Mouse (Mus musculus) ovary, postnatal 36 days (tissue): Measurements from ENCODE around the gene Sorcs3.

Experiments
- DNase-seq: peaks from one replicate; pipeline ENCODE4 v3.0.0; 2022; ENCODE audit warnings: low spot score, mixed read lengths

Sorcs3 gene

GRCm38 (mm10) chr19:48391551-48391950 lies 185.7 kb downstream of the Sorcs3 start:
- no peak for DNase-seq

- DNase-seq, result no peak
Observed at GRCm38 (mm10) chr19:48404774-48405495, 199.1 kb downstream of the Sorcs3 start.

DNA sequence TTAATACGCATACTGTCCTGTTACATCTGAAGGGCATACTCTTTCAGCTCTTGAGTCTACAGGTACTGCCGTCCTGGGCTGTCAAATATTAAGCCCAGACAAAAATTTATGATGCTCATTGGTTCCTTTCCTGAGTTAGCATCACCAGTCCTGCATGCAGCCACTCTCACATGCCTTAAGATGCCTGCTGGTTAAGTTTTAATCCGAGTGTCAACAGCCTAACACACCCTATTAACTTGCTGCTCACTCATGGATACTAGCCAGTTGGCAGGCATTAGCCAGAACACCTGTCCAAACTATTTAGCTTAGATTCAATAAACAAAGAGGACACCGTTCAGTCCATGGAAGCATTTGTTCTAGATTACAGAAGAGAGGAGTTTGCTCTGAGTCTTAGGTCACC lies 202.4 kb downstream of the Sorcs3 start:
- DNase-seq, result no peak

DNA sequence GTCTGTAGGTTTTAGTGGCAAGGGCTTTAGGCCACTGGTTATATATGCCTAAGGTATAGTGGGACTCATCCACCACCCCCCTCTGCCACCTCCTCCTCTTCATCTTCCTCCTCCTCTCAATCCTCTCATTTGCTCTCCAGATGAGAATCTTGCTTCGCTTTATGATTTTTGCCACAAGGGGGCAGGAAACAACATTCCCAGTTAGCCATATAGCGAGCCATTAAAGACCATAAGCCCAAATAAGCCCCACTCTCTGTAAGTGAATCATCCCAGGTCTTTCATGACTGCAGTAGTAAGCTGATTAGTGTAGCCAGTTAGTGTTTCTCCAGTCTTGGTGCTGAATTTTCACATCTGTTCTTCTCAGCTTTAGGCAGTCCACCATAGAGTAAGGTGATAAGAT lies 205.5 kb downstream of the Sorcs3 start:
- no peak for DNase-seq

DNA sequence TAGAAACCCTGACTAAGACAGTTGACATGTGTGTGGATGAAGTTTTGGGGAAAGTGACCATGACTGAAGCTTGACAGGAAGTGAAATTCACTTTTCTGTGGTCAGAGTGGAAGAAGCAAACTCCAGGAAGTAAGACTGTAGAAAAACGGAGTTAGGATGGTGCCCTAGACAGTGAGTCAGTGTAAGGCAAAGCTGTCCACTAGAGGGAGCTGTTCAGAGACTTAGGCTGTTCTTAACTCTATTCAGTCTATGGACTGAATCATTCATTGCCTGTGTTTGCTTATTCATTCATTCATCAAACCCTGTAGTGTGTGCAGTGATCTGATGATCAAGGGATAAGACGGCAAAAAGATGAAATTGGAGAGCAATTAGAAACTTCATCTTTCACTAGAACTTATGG lies 208.0 kb downstream of the Sorcs3 start:
- no peak for DNase-seq

GRCm38 (mm10) chr19:48418356-48418755 lies 212.5 kb downstream of the Sorcs3 start:
- no peak for DNase-seq

DNA sequence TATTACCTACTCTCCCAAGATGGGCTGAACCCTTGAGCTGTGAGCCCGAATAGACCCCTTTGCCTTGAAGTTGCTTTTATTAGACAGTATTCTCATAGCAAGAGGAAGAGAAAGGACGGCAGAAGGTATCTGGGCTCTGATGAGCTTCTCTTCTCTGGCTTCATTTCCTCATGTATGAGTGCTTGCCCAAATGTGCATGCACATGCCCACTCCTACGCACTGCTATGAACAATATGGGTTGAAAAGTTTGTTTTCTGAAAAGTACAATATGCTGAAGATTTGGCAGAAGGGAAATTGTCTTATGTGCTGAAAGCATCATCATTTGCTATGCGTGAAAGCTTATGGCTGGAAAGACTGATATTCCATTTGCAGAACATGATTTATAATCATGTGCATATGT lies 223.4 kb downstream of the Sorcs3 start:
- no peak for DNase-seq

DNA sequence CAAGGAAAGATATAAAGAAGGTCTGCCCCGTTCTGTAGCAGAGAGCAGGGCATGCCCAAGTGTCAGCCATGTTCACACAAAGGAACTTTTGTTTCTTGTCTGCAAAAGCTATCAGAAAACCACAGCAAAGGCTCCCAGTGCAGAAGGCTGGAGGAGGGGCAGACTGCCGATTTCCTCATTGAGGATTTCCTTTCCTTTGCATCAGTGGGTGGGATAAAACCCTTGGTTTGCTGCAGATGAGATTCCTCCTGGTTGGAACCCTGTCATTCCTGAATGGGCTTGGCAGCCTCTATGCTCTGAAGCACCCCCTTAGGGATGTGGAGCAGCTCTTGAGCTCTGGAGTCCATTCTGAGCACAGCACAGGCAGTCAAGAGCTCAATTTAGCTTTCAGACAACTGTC lies 223.9 kb downstream of the Sorcs3 start:
- DNase-seq, result no peak

- no peak for DNase-seq
Observed at GRCm38 (mm10) chr19:48430328-48430727, 224.5 kb downstream of the Sorcs3 start.

GRCm38 (mm10) chr19:48438450-48438849 lies 232.6 kb downstream of the Sorcs3 start:
- no peak for DNase-seq

- no peak for DNase-seq
Observed at GRCm38 (mm10) chr19:48461141-48461540, 255.3 kb downstream of the Sorcs3 start.

DNA sequence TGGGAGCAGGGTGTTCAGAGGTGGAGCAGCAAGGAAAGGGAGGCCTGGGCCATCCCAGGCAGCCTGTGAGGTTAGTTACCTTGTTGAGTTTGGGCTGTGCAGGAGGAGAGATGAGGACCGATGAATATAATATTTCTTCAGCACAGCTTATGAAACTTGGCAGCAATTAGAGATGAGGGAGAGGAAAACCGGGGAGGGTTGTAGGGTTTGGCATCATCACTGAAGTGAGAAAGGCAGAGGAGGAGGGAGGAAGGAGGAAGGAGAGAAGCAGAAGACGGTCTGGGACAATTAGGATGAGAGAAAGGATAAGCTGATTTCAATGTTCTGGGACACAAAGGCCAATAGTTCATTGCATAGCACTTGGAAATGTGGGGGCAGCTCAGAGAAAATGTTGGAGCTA lies 256.6 kb downstream of the Sorcs3 start:
- DNase-seq, result no peak

DNA sequence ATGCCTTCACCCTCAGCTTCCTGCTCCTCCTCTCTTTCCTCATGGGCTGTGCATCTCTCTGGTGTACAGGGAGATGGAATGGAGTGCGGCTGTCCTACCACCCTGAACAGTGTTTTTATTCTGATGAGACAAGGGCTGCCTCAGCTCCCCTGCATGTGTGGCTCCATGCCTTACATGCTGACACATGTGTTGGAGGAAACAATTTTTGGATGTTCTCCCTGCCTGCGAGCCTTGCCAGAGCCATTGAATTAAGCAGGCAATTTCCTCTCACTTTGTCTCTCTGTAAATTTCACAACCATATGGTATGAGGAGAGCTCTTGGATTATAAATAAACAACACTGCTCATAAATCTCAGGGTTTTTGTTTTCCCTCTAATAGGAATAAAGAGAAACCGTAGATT lies 257.7 kb downstream of the Sorcs3 start:
- DNase-seq, result no peak

DNA sequence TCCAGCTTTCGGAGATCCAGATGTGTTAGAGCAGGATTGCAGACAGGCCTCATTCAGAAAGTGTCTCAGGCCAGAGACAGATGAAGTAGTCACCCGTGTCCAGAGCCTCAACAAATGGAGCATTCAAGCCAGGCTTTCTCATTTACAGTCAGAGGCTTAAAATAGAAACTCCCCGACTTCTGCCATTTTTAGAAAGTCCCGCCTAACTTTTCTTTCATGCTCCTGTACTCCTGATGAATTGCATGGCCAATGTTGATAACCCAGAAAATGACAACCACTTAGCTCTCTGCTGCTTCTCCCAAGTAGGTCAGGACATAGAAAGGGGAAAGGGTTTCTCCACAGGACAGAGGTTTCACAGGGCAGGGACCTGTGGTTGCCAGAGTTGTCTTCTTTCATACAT lies 261.6 kb downstream of the Sorcs3 start:
- DNase-seq, result no peak

DNA sequence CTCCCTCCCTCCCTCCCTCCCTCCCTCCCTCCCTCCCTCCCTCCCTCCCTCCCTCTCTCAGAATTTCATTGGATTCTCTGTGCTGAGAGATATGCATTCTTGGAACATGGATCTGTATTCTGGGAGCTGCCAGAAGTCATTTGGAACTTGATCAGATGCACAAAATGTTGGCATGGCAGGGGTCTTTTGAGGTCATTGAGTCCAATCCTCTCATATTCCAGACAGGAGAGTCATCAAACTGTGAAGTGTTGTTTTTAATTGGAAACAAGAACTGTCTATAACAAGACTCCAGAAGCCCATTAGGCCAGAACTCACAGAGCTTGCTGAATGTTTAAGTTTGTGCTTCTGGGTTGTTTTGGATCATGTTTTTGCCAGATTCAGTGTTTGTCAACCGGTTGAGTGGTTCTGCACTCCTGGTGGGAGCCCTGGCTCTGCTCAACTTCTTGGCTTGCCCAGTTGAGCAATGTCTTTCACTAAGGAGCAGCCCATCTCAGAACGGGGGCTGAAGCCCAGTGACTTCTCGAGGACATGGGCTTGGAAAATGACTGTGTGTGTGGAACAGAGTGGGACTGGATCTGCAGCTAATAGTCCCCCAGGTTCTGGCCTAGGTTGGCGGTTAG lies 264.1 kb downstream of the Sorcs3 start:
- no peak for DNase-seq

- DNase-seq, result no peak
Observed at GRCm38 (mm10) chr19:48471927-48472326, 266.1 kb downstream of the Sorcs3 start.

DNA sequence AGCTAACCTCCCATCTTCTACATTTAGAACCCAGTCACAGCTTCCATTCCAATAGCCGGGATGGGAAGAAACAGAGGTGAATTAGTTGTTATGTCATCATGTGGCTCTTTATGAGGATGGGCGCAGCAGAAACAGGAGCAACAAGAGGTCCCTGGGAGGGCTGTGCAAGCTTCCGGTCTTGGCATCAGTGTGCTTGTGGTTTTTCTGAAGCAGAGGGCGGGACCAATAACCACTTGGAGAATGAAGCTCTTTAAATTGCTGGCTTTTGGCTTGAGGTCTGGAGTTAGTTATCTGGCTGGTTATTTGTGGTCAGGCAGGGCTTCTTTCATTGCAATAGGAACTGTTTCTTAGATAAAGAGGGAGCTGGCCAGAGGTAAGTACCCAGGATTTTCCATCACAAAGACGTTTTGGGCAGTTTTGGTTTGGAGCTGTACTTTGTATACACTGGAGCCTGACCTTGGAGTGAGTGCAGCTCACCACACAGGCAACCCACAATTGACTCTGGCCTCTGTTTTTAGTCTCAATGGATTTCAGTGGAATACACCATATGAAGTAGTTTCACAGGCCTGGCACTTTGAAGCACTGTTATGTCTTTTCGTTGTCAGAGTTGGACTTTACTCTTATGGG lies 270.1 kb downstream of the Sorcs3 start:
- no peak for DNase-seq

GRCm38 (mm10) chr19:48478864-48479263 lies 273.0 kb downstream of the Sorcs3 start:
- DNase-seq, result no peak

DNA sequence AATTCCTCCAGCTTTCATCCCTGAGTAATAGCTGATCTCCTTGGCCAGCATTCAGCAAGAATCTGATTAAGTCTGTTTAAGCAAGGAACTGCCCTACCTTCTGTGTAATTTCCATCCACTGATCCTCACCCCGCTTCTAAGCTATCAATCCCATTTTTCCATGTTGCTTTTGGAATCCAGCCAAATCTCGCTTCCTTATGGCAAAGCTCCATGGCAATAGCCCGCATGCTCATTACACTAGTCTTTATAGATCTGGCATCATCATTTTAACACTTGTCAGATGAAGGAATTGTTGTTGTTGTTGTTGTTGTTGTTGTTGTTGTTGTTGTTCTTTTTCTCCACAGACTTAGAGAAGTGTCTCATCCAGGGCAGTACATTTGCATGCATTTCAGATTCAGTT lies 277.1 kb downstream of the Sorcs3 start:
- DNase-seq, result no peak

GRCm38 (mm10) chr19:48491111-48491510 lies 285.3 kb downstream of the Sorcs3 start:
- DNase-seq, result no peak

DNA sequence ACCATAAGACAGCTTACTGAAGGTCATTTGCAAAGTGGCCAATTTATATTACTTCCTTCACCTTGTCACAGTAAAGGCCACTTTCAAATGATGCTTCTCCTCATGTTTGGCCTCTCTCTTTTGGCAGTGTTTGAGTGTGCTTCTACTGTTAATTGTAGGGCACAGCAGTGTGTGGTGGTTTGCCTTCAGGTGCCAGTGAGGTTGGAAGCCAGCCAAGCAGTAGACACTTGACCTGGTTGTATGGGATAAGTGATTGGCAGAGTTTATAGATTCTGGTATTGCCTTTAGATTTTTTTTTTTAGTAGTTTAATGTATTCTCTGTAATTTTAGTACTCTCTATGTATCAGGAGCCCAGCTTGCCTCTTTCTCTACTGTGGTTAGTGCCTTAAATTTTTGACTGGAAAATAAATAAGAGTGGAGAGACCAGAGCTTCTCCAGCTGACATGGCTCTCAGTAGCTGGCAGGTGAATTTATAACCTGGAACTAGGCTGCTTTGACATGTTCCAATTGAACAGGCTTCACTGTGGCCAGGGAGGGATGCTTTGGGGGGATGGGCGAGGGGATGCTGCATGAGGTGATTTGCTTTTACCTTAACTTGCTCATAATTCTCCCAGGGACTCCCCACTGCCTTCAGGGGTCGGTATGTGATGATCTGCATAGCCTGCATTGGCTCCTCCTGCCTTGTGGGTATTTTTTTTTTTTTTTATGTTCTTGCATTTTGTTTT lies 298.2 kb downstream of the Sorcs3 start:
- no peak for DNase-seq

DNA sequence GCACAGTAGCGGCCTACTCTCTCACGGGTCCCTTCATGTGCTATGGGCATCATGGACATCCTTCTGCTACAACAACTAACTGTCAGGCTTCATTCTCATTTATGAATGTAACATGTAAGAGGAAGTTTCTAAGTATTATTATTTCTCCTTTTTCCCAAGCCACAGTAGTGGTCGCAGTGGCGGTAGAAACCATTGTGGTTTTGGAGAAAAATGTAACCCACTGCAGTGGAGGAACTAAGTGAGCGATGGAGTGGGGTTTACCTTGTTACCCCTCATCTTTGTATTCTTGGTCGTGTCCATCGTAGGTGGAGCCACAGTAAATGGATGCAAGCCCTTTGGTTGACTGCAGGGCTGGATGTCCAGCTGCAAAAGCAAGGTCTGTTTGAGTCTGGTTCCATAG lies 318.0 kb downstream of the Sorcs3 start:
- no peak for DNase-seq
